Mouse (Mus musculus): ENCODE results near the gene Odf2. TPM values are rescaled to one million over a fixed set of nuclear protein-coding genes. Genes with fewer than 3 reads are reported as not detected.

Odf2 gene
- total and polyA plus RNA-seq, 3 experiments, result 49.3 to 82.8 TPM; not detected in 1

GRCm38 (mm10) chr2:29846911-29847310 is 42.1 kb upstream of the Odf2 start:
- H3K4me1 ChIP-seq (ENCODE audit: control insufficient read depth in 1 of 2, insufficient read depth in 2 of 2, low read length in 2 of 2), result no peaks in the 10 kb centered on the region; a peak in 1 of 4 replicates
- no peaks in the 10 kb centered on the region for H3K9me3 ChIP-seq (replicated peaks; ENCODE audit: insufficient read depth, low read length)
- H3K9ac ChIP-seq (ENCODE audit: control insufficient read depth, low read depth, low read length, poor library complexity, severe bottlenecking), result no peak overlapping the region
- H3K27ac ChIP-seq (ENCODE audit: control insufficient read depth, low read depth, low read length), result no peak overlapping the region
- TF ChIP-seq SMC3 (IDR thresholded peaks at IDR 0.05; ENCODE audit: low read depth, low read length) (no peak), GABPA (IDR thresholded peaks at IDR 0.05; ENCODE audit: low read depth, low read length) (no peak), RCOR1 (IDR thresholded peaks at IDR 0.05; ENCODE audit: low read depth, low read length) (no peak), BHLHE40 (IDR thresholded peaks at IDR 0.05; ENCODE audit: borderline replicate concordance, low read depth, low read length) (no peak), TCF12 (IDR thresholded peaks at IDR 0.05; ENCODE audit: low read depth, low read length) (no peak), POLR2AphosphoS5 (IDR thresholded peaks at IDR 0.05; ENCODE audit: borderline replicate concordance, low read depth, low read length) (no peak), RAD21 (IDR thresholded peaks at IDR 0.05; ENCODE audit: low read depth, low read length) (no peak), MAFK (IDR thresholded peaks at IDR 0.05; ENCODE audit: borderline replicate concordance, low read depth, low read length) (no peak), GATA1 (IDR thresholded peaks at IDR 0.05; ENCODE audit: low read depth, low read length) (no peak), MEF2A (IDR thresholded peaks at IDR 0.05; ENCODE audit: extremely low read depth, insufficient replicate concordance, low read depth, low read length, poor library complexity, severe bottlenecking) (no peak), SIN3A (IDR thresholded peaks at IDR 0.05; ENCODE audit: low read length) (no peak), HCFC1 (IDR thresholded peaks at IDR 0.05; ENCODE audit: low read depth, low read length) (no peak)
- no peaks in the 10 kb centered on the region for H3K79me2 ChIP-seq (ENCODE audit: control insufficient read depth, insufficient read depth, low read length, poor library complexity)
- H3K36me3 ChIP-seq (ENCODE audit: control insufficient read depth in 1 of 2, insufficient read depth in 2 of 2, low read length in 2 of 2), result no peaks in the 10 kb centered on the region; a peak in 2 of 4 replicates
- no peak overlapping the region for H3K4me3 ChIP-seq (ENCODE audit: control insufficient read depth in 1 of 2, insufficient read depth in 1 of 2, low read depth in 2 of 2, low read length in 2 of 2)
- no peak for DNase-seq (ENCODE audit: low read depth, low spot score)
- no peaks in the 10 kb centered on the region for H3K27me3 ChIP-seq (ENCODE audit: control insufficient read depth in 1 of 2, insufficient read depth in 2 of 2, low read length in 2 of 2)

DNA sequence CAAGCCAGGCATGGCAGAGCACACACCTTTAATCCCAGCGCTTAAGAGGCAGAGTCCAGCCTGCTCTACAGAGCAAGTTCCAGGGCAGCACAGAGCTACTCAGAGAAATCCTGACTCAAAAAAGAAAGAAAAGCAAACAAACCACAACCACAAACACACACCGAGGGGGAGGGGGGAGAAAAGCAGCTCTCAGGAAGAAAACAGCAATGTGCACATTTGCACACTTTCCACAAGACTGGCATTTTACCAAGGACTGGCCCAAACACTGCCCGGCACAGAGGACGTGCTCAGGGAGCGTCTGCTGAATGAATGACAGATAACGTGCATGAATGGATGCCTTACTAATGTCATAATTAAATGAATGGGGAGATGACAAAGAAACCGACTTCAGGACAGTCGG is 40.0 kb upstream of the Odf2 start:
- Histone ChIP-seq H3K36me3 (ENCODE audit: control insufficient read depth in 1 of 2, insufficient read depth in 2 of 2, low read length in 2 of 2) (no peaks in the 10 kb centered on the region; a peak in 1 of 4 replicates), H3K79me2 (ENCODE audit: control insufficient read depth, insufficient read depth, low read length, poor library complexity) (no peaks in the 10 kb centered on the region), H3K4me1 (ENCODE audit: control insufficient read depth in 1 of 2, insufficient read depth in 2 of 2, low read length in 2 of 2) (no peaks in the 10 kb centered on the region; a peak in 1 of 4 replicates), H3K27ac (ENCODE audit: control insufficient read depth, low read depth, low read length) (no peak overlapping the region), H3K4me3 (ENCODE audit: control insufficient read depth in 1 of 2, insufficient read depth in 1 of 2, low read depth in 2 of 2, low read length in 2 of 2) (no peak overlapping the region), H3K9ac (ENCODE audit: control insufficient read depth, low read depth, low read length, poor library complexity, severe bottlenecking) (no peak overlapping the region), H3K9me3 (replicated peaks; ENCODE audit: insufficient read depth, low read length) (no peaks in the 10 kb centered on the region), H3K27me3 (ENCODE audit: control insufficient read depth in 1 of 2, insufficient read depth in 2 of 2, low read length in 2 of 2) (no peaks in the 10 kb centered on the region)
- TF ChIP-seq CTCF (IDR thresholded peaks at IDR 0.05 in 2 of 3, conservative IDR thresholded peaks at IDR 0.05 in 1 of 3; ENCODE audit: control insufficient read depth in 1 of 3, insufficient read depth in 1 of 3, low read depth in 2 of 3, low read length in 3 of 3, poor library complexity in 1 of 3, severe bottlenecking in 1 of 3) (no peak), TCF12 (IDR thresholded peaks at IDR 0.05; ENCODE audit: low read depth, low read length) (no peak), USF2 (IDR thresholded peaks at IDR 0.05; ENCODE audit: borderline replicate concordance in 1 of 2, insufficient read depth in 1 of 2, low read depth in 1 of 2, low read length in 2 of 2) (no peak), POLR2AphosphoS2 (IDR thresholded peaks at IDR 0.05; ENCODE audit: low read length) (no peak), MAX (IDR thresholded peaks at IDR 0.05; ENCODE audit: low read length) (no peak), MAFK (IDR thresholded peaks at IDR 0.05; ENCODE audit: borderline replicate concordance, low read depth, low read length) (no peak), ELF1 (IDR thresholded peaks at IDR 0.05; ENCODE audit: low read depth, low read length) (no peak), E2F4 (IDR thresholded peaks at IDR 0.05; ENCODE audit: borderline replicate concordance, low read depth, low read length) (no peak), USF1 (IDR thresholded peaks at IDR 0.05; ENCODE audit: low read depth, low read length) (no peak), RAD21 (IDR thresholded peaks at IDR 0.05; ENCODE audit: low read depth, low read length) (no peak), ETS1 (IDR thresholded peaks at IDR 0.05; ENCODE audit: low read depth, low read length) (no peak), TBP (IDR thresholded peaks at IDR 0.05; ENCODE audit: low read depth, low read length) (no peak), UBTF (IDR thresholded peaks at IDR 0.05; ENCODE audit: borderline replicate concordance, insufficient read depth, low read depth, low read length) (no peak)
- no peak for DNase-seq (ENCODE audit: low read depth, low spot score)
